Mouse (Mus musculus) limb, embryonic 14.5 days (tissue): ENCODE results near the gene Pvalb. TPM values are rescaled to one million over a fixed set of nuclear protein-coding genes. Genes with fewer than 3 reads are reported as not detected.

Experiments used
- ATAC-seq: fragments of 200-750 bp; cut with Nextera tagmentation; 2 replicates; pipeline ENCODE4 v1.8.0; 2017; ENCODE audit warnings: low read depth, moderate number of reproducible peaks, moderate TSS enrichment; ENCODE audit not compliant: low FRiP score
- DNase-seq: peaks from one replicate; pipeline ENCODE4 v3.0.0-alpha.2; 2015; ENCODE audit warnings: low spot score
- H3K27ac ChIP-seq: fragments of 300-500 bp; sonication (generic); replicated peaks from 2 replicates; pipeline ENCODE4 v1.5.1; 2014; ENCODE audit warnings: low read depth, mild to moderate bottlenecking, low read length, moderate library complexity, mixed read lengths
- H3K27me3 ChIP-seq: fragments of 300-500 bp; sonication (generic); 2 replicates; pipeline ENCODE4 v1.6.1; 2014; ENCODE audit warnings: low read length, mixed read lengths; ENCODE audit not compliant: control insufficient read depth, insufficient read depth
- H3K36me3 ChIP-seq: fragments of 300-500 bp; sonication (generic); 2 replicates; pipeline ENCODE4 v1.6.1; 2014; ENCODE audit warnings: mild to moderate bottlenecking, low read length, moderate library complexity, mixed read lengths; ENCODE audit not compliant: control insufficient read depth, insufficient read depth
- H3K4me1 ChIP-seq: fragments of 300-500 bp; sonication (generic); 2 replicates; pipeline ENCODE4 v1.6.1; 2014; ENCODE audit warnings: antibody characterized with exemption, low read length, mixed read lengths; ENCODE audit not compliant: control insufficient read depth, insufficient read depth
- H3K4me2 ChIP-seq: fragments of 300-500 bp; sonication (generic); replicated peaks from 2 replicates; pipeline ENCODE4 v1.6.1; 2014; ENCODE audit warnings: low read depth, mild to moderate bottlenecking, low read length, moderate library complexity; ENCODE audit not compliant: severe bottlenecking
- H3K4me3 ChIP-seq: fragments of 300-500 bp; sonication (generic); replicated peaks from 2 replicates; pipeline ENCODE4 v1.5.1; 2014; ENCODE audit warnings: low read length
- H3K9ac ChIP-seq: fragments of 300-500 bp; sonication (generic); 2 replicates; pipeline ENCODE4 v1.6.1; 2014; ENCODE audit warnings: mild to moderate bottlenecking, low read depth, low read length, moderate library complexity; ENCODE audit not compliant: severe bottlenecking
- H3K9me3 ChIP-seq: fragments of 300-500 bp; sonication (generic); 2 replicates; pipeline ENCODE4 v1.6.1; 2016; ENCODE audit warnings: low read length; ENCODE audit not compliant: control insufficient read depth
- POLR2A ChIP-seq: fragments of 200-500 bp; IDR thresholded peaks from 2 replicates; pipeline ENCODE4 v1.8.0; 2012; ENCODE audit warnings: inconsistent platforms, mild to moderate bottlenecking, moderate library complexity, borderline replicate concordance; ENCODE audit not compliant: insufficient read depth, insufficient read length; ENCODE audit errors: extremely low read depth
- WGBS: fragments of 180-500 bp; shearing (Covaris S2); extraction: QIAGEN DNeasy Blood & Tissue Kit; methylation state at CpG from one replicate; pipeline ENCODE4 v1.1.7; 2014; 5-methylcytosine and 5-hydroxymethylcytosine counted together
- polyA plus RNA-seq, 2 experiments: library from polyadenylated mRNA; depleted of rRNA in 1 of 2; stranded (reverse) in 1 of 2; unstranded in 1 of 2; fragments of >200 nt; fragmentation: Nextera tagmentation in 1 of 2; extraction: Ambion mirVana in 1 of 2; gene quantifications; 2 replicates each; pipeline versions ENCODE4 v1.2.1 to v1.2.3; 2012 to 2014

Pvalb gene
- polyA plus RNA-seq (2012; rRNA removed) (0.16 TPM in 1 of 2 replicates, not detected in the other), polyA plus RNA-seq (2014; fragmentation: Nextera tagmentation; extraction: Ambion mirVana) (0.29 TPM in 1 of 2 replicates, not detected in the other)

DNA sequence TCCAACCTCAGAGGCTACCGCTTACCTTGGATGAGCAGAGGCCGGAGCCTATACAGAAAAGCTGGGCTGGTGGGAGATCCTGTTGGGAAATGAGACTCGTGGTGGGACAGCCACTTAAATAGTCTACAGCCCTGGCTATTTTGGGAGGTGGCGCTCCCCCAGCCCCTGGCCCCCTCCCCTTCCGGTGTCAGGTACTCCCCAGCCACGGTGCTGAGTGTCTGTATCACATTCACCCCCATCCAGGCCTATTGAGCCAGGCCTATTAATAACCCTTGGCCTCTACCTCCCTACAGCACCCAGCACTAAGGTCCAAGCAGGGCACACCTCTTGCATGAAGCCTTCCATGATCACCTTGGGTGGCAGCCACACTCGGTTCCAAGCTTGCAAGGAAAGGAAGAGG lies at the start of gene Pvalb:
TSS of gene Pvalb (minus strand) at position 89 of the 400 bp plus-strand sequence.
- WGBS, result 79% methylated on average over 7 of the region's 7 CpGs
- Histone ChIP-seq H3K4me3 (no peak within 1 kb of the TSS), H3K4me1 (peaks cover 4% of the 10 kb centered on the region; the same call in 1 of the 2 replicates), H3K27me3 (peaks cover 40% of the 10 kb centered on the region), H3K9me3 (0 out of 2 replicates have a peak, but pooled peaks cover 3% of the 10 kb centered on the region), H3K4me2 (no peak within 1 kb of the TSS), H3K9ac (no peak within 1 kb of the TSS), H3K36me3 (no peaks in the 10 kb centered on the region), H3K27ac (no peak within 1 kb of the TSS)
- no peak for TF ChIP-seq POLR2A
- ATAC-seq (no peak), DNase-seq (no peak)

DNA sequence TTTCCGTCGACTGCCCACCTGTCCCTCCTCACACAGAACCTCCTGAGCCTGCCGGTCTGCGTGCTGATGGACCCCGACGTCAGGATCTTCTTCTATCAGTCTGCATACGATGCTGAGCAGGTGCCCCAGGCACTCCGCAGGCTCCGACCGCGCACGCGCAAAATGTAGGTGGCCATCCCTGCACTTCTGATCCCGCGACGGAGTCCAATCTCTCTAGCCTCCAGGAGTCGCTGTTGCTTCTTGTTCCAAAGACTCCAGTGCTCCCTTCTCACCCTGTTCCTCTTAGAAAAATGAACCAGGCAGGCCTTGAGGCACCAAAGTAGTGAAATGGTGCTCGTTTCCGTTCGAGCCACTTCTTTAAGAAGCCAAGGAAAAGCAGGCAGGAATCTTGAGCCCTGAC lies 48.6 kb upstream of the Pvalb start:
- H3K4me3 ChIP-seq, result no peak overlapping the region
- H3K9ac ChIP-seq, result no peak overlapping the region
- no peak overlapping the region for H3K4me2 ChIP-seq
- no peaks in the 10 kb centered on the region for H3K4me1 ChIP-seq
- no peaks in the 10 kb centered on the region for H3K36me3 ChIP-seq
- peak; percentile 17 for DNase-seq
- no peak for TF ChIP-seq POLR2A
- ATAC-seq, result no peak
- WGBS, result 21% methylated on average over 20 of the region's 20 CpGs
- H3K27me3 ChIP-seq, result no peaks in the 10 kb centered on the region
- H3K9me3 ChIP-seq, result no peaks in the 10 kb centered on the region
- no peak overlapping the region for H3K27ac ChIP-seq

DNA sequence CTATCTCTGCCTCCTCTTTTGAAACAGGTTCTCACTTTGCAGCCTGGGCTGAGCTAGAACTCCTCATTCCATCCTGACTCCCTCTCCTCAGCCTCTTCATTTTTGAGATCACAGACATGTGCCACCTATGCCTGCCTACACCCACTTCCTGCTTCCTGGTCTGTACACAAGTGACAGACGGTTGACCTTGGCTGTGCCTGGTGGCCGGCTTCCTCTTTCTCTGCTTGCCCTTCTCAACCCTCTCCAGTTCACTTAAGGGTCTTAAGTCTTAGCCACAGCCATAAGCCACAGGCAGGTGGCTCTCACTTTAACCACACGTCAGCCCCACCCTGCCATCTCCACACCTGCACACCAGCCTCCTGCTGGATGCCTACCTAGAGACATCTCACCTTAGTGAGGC lies 42.2 kb upstream of the Pvalb start:
- DNase-seq, result no peak
- Histone ChIP-seq H3K4me3 (no peak overlapping the region), H3K27ac (no peak overlapping the region), H3K4me2 (no peak overlapping the region), H3K9ac (no peak overlapping the region), H3K27me3 (no peaks in the 10 kb centered on the region), H3K4me1 (no peaks in the 10 kb centered on the region), H3K36me3 (no peaks in the 10 kb centered on the region), H3K9me3 (no peaks in the 10 kb centered on the region)
- TF ChIP-seq POLR2A, result no peak
- WGBS, result 56% methylated on average over 3 of the region's 3 CpGs
- ATAC-seq, result no peak

GRCm38 (mm10) chr15:78247659-78248058 lies 41.5 kb upstream of the Pvalb start:
- no peak overlapping the region for H3K9ac ChIP-seq
- no peaks in the 10 kb centered on the region for H3K4me1 ChIP-seq
- DNase-seq, result no peak
- WGBS, result 66% methylated on average over 2 of the region's 2 CpGs
- no peak for TF ChIP-seq POLR2A
- H3K27me3 ChIP-seq, result no peaks in the 10 kb centered on the region
- H3K36me3 ChIP-seq, result no peaks in the 10 kb centered on the region
- H3K9me3 ChIP-seq, result no peaks in the 10 kb centered on the region
- H3K27ac ChIP-seq, result no peak overlapping the region
- ATAC-seq, result no peak
- no peak overlapping the region for H3K4me3 ChIP-seq
- no peak overlapping the region for H3K4me2 ChIP-seq

DNA sequence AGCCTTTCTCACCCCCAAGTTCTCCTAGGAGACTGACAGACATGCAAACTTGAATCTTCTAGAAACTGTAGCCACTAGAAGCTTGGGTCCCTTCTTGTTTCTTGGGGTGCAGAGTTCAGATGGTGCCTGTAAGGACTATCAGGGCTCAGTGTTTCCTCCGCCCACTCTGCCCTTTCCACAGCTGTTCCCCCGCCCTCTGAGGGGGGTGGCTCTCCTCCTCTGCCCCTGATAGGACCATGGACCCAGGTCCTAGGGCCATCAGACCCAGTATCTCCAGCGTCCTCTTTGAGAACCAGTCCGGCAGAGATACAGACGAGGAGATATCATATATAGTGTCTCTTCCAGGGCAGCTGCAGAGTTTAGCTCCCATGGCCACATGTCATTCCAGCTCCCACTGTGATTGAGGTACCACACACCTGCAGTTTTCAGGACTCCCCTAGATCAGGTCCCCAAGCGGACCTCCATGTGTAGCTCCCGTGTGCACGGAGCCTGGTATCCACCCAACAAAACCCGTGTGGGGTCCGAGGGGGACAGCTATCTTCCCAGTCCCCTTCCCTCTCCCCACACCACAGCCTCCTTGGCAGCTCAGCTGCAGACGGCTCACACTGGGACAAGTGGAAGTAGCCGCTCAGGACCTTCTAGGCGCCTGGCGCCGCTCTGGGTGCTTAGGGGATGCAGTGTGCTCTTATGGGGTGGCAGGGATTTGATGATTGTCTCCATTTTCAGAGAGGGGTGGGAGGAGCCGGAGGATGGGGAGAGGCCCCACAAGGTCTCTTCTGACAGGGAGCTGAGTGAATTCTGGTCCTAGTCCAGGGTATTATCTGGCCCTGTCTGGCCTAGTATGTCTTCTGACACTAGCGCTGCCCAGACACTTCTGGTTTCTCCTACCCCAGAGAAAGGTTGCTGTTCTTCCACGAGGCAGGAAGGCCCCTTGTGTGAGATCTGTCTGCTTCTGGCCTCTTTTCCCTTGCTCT lies 40.2 kb upstream of the Pvalb start:
- no peak overlapping the region for H3K9ac ChIP-seq

More for the DNA sequence above, 40.2 kb upstream of the Pvalb start:
- Histone ChIP-seq H3K27me3 (no peaks in the 10 kb centered on the region), H3K9me3 (no peaks in the 10 kb centered on the region), H3K4me3 (no peak overlapping the region), H3K27ac (no peak overlapping the region), H3K36me3 (no peaks in the 10 kb centered on the region), H3K4me2 (no peak overlapping the region), H3K4me1 (no peaks in the 10 kb centered on the region)
- 75% methylated on average over 18 of the region's 18 CpGs for WGBS
- no peak for TF ChIP-seq POLR2A
- DNase-seq (no peak), ATAC-seq (no peak)
